Mouse (Mus musculus) lung, adult 2 months (tissue): Measurements from ENCODE around the gene Slc35b1. TPM values are rescaled to one million over a fixed set of nuclear protein-coding genes. Genes with fewer than 3 reads are reported as not detected.

Experiments used
- DNase-seq: peaks from one replicate; pipeline ENCODE4 v3.0.0; 2022
- H3K4me1 ChIP-seq: fragments of 200-500 bp; 2 replicates; pipeline ENCODE4 v1.6.1; 2011; ENCODE audit warnings: low read length; ENCODE audit not compliant: control insufficient read depth, insufficient read depth
- H3K4me3 ChIP-seq: fragments of 200-500 bp; replicated peaks from 2 replicates; pipeline ENCODE3; 2011; ENCODE audit warnings: low read depth, mild to moderate bottlenecking, control low read depth, low read length; ENCODE audit errors: extremely low read depth
- CTCF ChIP-seq: fragments of 200-500 bp; IDR thresholded peaks from 2 replicates; pipeline ENCODE4 v1.5.1; 2011; ENCODE audit warnings: mild to moderate bottlenecking, low read length, control low read depth; ENCODE audit not compliant: insufficient read depth
- POLR2A ChIP-seq: fragments of 200-500 bp; IDR thresholded peaks from 2 replicates; pipeline ENCODE4 v1.6.1; 2011; ENCODE audit warnings: low read depth, mild to moderate bottlenecking, control low read depth, low read length, borderline replicate concordance; ENCODE audit errors: extremely low read depth
- WGBS: fragments of 180-500 bp; shearing (Covaris S2); methylation state at CpG from one replicate; pipeline ENCODE4 v1.1.7; 2018; 5-methylcytosine and 5-hydroxymethylcytosine counted together
- polyA plus RNA-seq: library from polyadenylated mRNA; depleted of rRNA; stranded (reverse); fragments of >200 nt; gene quantifications from 2 replicates; pipeline ENCODE4 v1.2.3, GENCODE M21; 2012

The Slc35b1 gene
- polyA plus RNA-seq, 1 experiment: 80.9 TPM

- TF ChIP-seq CTCF (no peak), POLR2A (no peak)
- H3K4me3 ChIP-seq: no peak overlapping the region
- H3K4me1 ChIP-seq: peaks cover 4% of the 10 kb centered on the region; the same call in 1 of the 2 replicates
- DNase-seq: no peak
- 68% methylated on average over 5 of the region's 5 CpGs for WGBS
Observed at GRCm38 (mm10) chr11:95379552-95379951, 4.9 kb upstream of the Slc35b1 start.

GRCm38 (mm10) chr11:95380711-95381110 lies 3.8 kb upstream of the Slc35b1 start:
- no peak for DNase-seq
- H3K4me1 ChIP-seq: peaks cover 7% of the 10 kb centered on the region
- 93% methylated on average over 7 of the region's 7 CpGs for WGBS
- H3K4me3 ChIP-seq: no peak overlapping the region
- TF ChIP-seq CTCF: no peak
- TF ChIP-seq POLR2A: no peak

- peaks cover 7% of the 10 kb centered on the region for H3K4me1 ChIP-seq
- TF ChIP-seq CTCF (no peak), POLR2A (no peak)
- 72% methylated on average over 1 of the region's 1 CpGs for WGBS
- no peak overlapping the region for H3K4me3 ChIP-seq
- DNase-seq: peak; percentile 47
Observed at GRCm38 (mm10) chr11:95381146-95381545, 3.3 kb upstream of the Slc35b1 start.

- Histone ChIP-seq H3K4me1 (peaks cover 7% of the 10 kb centered on the region), H3K4me3 (no peak overlapping the region)
- no peak for TF ChIP-seq POLR2A
- 63% methylated on average over 5 of the region's 5 CpGs for WGBS
- DNase-seq: no peak
Observed at GRCm38 (mm10) chr11:95383331-95383986, 1.0 kb upstream of the Slc35b1 start.

GRCm38 (mm10) chr11:95384004-95384318 lies 531 bp upstream of the Slc35b1 start:
- TF ChIP-seq CTCF: no peak
- Histone ChIP-seq H3K4me1 (peaks cover 7% of the 10 kb centered on the region), H3K4me3 (no peak overlapping the region)
- 34% methylated on average over 9 of the region's 9 CpGs for WGBS
- DNase-seq: no peak

GRCm38 (mm10) chr11:95384973-95385320 lies 455 bp downstream of the Slc35b1 start:
- WGBS: 0% methylated on average over 14 of the region's 14 CpGs
- H3K4me1 ChIP-seq: peaks cover 7% of the 10 kb centered on the region
- no peak for TF ChIP-seq POLR2A
- TF ChIP-seq CTCF: no peak
- DNase-seq: no peak
- peak overlapping the region; percentile 87 for H3K4me3 ChIP-seq

GRCm38 (mm10) chr11:95387354-95387753 lies 2.9 kb downstream of the Slc35b1 start:
- TF ChIP-seq POLR2A (no peak), CTCF (no peak)
- WGBS: 66% methylated on average over 7 of the region's 7 CpGs
- no peak for DNase-seq
- H3K4me1 ChIP-seq: peaks cover 7% of the 10 kb centered on the region
- no peak overlapping the region for H3K4me3 ChIP-seq

GRCm38 (mm10) chr11:95389006-95389405 lies 4.5 kb downstream of the Slc35b1 start:
- no peak overlapping the region for H3K4me3 ChIP-seq
- 72% methylated on average over 3 of the region's 3 CpGs for WGBS
- H3K4me1 ChIP-seq: peaks cover 3% of the 10 kb centered on the region; the same call in 1 of the 2 replicates
- no peak for DNase-seq
- TF ChIP-seq CTCF: peak; percentile 33; the same call in 1 of the 2 replicates
- no peak for TF ChIP-seq POLR2A

- Histone ChIP-seq H3K4me1 (peaks cover 3% of the 10 kb centered on the region; the same call in 1 of the 2 replicates), H3K4me3 (no peak overlapping the region)
- TF ChIP-seq POLR2A: no peak
- TF ChIP-seq CTCF: no peak
- whole genome bisulfite sequencing: 93% methylated on average over 6 of the region's 6 CpGs
- no peak for DNase-seq
Observed at GRCm38 (mm10) chr11:95390420-95390819, 5.9 kb downstream of the Slc35b1 start.

GRCm38 (mm10) chr11:95391201-95391600 lies 6.7 kb downstream of the Slc35b1 start:
- Histone ChIP-seq H3K4me3 (no peak overlapping the region), H3K4me1 (no peaks in the 10 kb centered on the region)
- 68% methylated on average over 4 of the region's 4 CpGs for WGBS
- DNase-seq: no peak
- TF ChIP-seq CTCF: no peak
- TF ChIP-seq POLR2A: no peak

- no peak for DNase-seq
- H3K4me3 ChIP-seq: no peak overlapping the region
- 70% methylated on average over 5 of the region's 5 CpGs for WGBS
- TF ChIP-seq CTCF (no peak), POLR2A (no peak)
- no peaks in the 10 kb centered on the region for H3K4me1 ChIP-seq
Observed at GRCm38 (mm10) chr11:95391743-95392142, 7.3 kb downstream of the Slc35b1 start.

GRCm38 (mm10) chr11:95392223-95392667 lies 7.8 kb downstream of the Slc35b1 start:
- TF ChIP-seq CTCF (no peak), POLR2A (no peak)
- DNase-seq: no peak
- WGBS: 50% methylated on average over 7 of the region's 7 CpGs
- Histone ChIP-seq H3K4me3 (no peak overlapping the region), H3K4me1 (no peaks in the 10 kb centered on the region)
